Mouse (Mus musculus) lung, embryonic 15.5 days (tissue): Measurements from ENCODE around the gene Ddah1. TPM values are rescaled to one million over a fixed set of nuclear protein-coding genes. Genes with fewer than 3 reads are reported as not detected.
A peak's percentile ranks its signal among the peaks of the same experiment; 100 is the strongest.

Source experiments
- ATAC-seq: fragments of 200-750 bp; cut with Nextera tagmentation; 2 replicates; pipeline ENCODE4 v1.8.0; 2017; ENCODE audit warnings: moderate number of reproducible peaks, borderline replicate concordance; ENCODE audit not compliant: low FRiP score, low TSS enrichment; ENCODE audit errors: extremely low read depth
- H3K27ac ChIP-seq: fragments of 300-500 bp; sonication (generic); 2 replicates; pipeline ENCODE4 v1.5.1; 2015; ENCODE audit warnings: moderate library complexity, mild to moderate bottlenecking, inconsistent platforms
- H3K27me3 ChIP-seq: fragments of 300-500 bp; sonication (generic); 2 replicates; pipeline ENCODE4 v1.6.1; 2015; ENCODE audit warnings: inconsistent platforms
- H3K36me3 ChIP-seq: fragments of 300-500 bp; sonication (generic); 2 replicates; pipeline ENCODE4 v1.6.1; 2015; ENCODE audit warnings: inconsistent platforms
- H3K4me1 ChIP-seq: fragments of 300-500 bp; sonication (generic); 2 replicates; pipeline ENCODE4 v1.6.1; 2015; ENCODE audit warnings: inconsistent platforms
- H3K4me2 ChIP-seq: fragments of 300-500 bp; sonication (generic); 2 replicates; pipeline ENCODE4 v1.6.1; 2015; ENCODE audit warnings: inconsistent platforms, mild to moderate bottlenecking, moderate library complexity
- H3K4me3 ChIP-seq: fragments of 300-500 bp; sonication (generic); 2 replicates; pipeline ENCODE4 v1.5.1; 2015; ENCODE audit warnings: mild to moderate bottlenecking, inconsistent platforms
- H3K9ac ChIP-seq: fragments of 300-500 bp; sonication (generic); 2 replicates; pipeline ENCODE4 v1.6.1; 2015; ENCODE audit warnings: inconsistent platforms
- H3K9me3 ChIP-seq: fragments of 300-500 bp; sonication (generic); 2 replicates; pipeline ENCODE4 v1.6.1; 2016; ENCODE audit warnings: inconsistent platforms
- WGBS: fragments of 180-500 bp; shearing (Covaris S2); methylation state at CpG from one replicate; pipeline ENCODE4 v1.1.7; 2015; 5-methylcytosine and 5-hydroxymethylcytosine counted together
- polyA plus RNA-seq: library from polyadenylated mRNA; unstranded; fragments of >200 nt; fragmentation: Nextera tagmentation; extraction: Ambion mirVana; gene quantifications from 2 replicates; pipeline ENCODE4 v1.2.1, GENCODE M21; 2015

Gene Ddah1
- polyA plus RNA-seq, 1 experiment from 2014 or later = 27.7 TPM

DNA sequence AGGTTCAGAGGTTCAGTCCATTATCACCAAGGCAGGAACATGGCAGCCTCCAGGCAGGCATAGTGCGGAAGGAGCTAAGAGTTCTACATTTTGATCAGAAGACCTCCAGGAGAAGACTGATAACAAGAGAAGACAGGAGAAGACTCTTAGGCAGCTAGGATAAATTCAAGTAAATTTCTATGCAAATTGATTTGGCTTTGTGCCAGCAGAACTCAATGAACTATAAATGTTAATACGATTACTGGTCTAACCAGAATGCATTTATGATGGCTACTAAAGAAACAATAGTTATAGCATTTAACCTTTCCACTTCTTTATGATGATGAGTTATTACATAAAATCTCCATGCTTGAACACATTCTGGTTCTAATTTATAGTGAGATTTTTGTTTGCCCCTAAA lies 87.8 kb downstream of the Ddah1 start:
- Histone ChIP-seq H3K9ac (no peak overlapping the region), H3K27me3 (no peaks in the 10 kb centered on the region), H3K4me3 (no peak overlapping the region), H3K4me1 (no peaks in the 10 kb centered on the region), H3K9me3 (no peaks in the 10 kb centered on the region), H3K36me3 (no peaks in the 10 kb centered on the region), H3K27ac (no peak overlapping the region), H3K4me2 (no peak overlapping the region)
- WGBS = 85% methylated on average over 2 of the region's 2 CpGs
- ATAC-seq = no peak

DNA sequence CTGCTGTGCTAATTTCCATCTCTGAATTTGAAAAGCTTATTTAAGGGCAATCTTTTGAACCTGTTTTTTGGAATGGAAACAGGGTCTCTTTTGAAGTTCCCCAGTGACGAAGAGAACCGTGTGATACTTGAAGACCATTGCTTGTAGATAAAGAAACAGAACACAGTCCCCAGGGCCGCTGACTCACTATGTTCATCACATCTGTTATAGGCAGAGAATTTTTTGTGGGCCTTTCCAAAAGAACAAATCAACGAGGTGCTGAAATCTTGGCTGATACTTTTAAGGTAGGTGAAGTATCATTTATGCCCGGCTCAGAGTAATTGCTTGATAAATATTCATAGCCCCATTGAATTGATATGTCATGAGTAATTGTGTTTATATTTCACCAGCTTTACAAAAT lies 93.6 kb downstream of the Ddah1 start:
- 74% methylated on average over 5 of the region's 5 CpGs for WGBS
- no peaks in the 10 kb centered on the region for H3K9me3 ChIP-seq
- ATAC-seq = no peak

DNA sequence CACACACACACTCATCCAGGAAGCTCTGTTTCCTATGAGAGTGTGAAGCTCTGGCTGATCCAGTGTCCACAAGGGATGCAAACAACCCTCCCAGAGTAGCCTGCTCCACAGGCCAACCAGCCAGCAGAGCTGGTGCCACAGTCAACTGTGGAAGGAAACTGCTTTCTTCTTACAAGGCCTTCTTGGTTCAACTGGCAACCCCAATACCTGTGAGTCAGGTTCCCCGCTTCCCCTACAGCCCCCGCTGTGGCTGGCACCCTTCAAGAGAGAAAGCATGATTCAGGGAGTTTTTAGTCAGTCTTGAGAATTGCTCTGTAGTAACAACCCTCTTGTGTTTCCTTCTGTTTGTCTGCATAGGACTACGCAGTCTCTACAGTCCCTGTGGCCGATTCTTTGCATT lies 94.3 kb downstream of the Ddah1 start:
- 94% methylated on average over 4 of the region's 4 CpGs for WGBS
- no peak for ATAC-seq
- Histone ChIP-seq H3K4me3 (no peak overlapping the region), H3K9ac (no peak overlapping the region), H3K9me3 (no peaks in the 10 kb centered on the region), H3K4me2 (no peak overlapping the region), H3K27ac (no peak overlapping the region), H3K36me3 (no peaks in the 10 kb centered on the region), H3K4me1 (no peaks in the 10 kb centered on the region), H3K27me3 (no peaks in the 10 kb centered on the region)

More for the DNA sequence above, 93.6 kb downstream of the Ddah1 start:
- no peak overlapping the region for H3K27ac ChIP-seq
- H3K4me2 ChIP-seq = no peak overlapping the region
- no peak overlapping the region for H3K9ac ChIP-seq
- H3K4me3 ChIP-seq = no peak overlapping the region
- no peaks in the 10 kb centered on the region for H3K36me3 ChIP-seq
- no peaks in the 10 kb centered on the region for H3K4me1 ChIP-seq
- H3K27me3 ChIP-seq = no peaks in the 10 kb centered on the region

DNA sequence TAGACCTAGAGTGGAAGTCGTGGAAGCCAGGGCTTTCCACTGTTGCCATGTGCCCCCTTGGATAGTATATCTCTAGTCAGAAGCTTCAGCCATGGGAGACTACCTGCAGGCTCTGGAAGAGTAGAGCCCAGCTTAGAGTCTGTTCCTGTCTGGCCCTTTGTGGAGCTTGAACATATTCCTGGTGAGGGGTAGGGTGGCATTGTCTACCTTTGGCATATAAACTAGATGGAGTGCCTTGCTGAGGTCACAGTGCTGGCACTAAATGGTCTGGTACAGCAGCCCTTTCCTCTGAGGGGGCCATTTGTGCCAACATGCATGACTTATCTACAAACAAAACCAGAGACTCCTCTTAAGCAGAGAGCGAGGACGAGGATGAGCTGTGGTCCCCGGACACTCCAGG lies 95.2 kb downstream of the Ddah1 start:
- no peak for ATAC-seq
- Histone ChIP-seq H3K9ac (no peak overlapping the region), H3K4me2 (no peak overlapping the region), H3K4me3 (no peak overlapping the region), H3K27me3 (no peaks in the 10 kb centered on the region), H3K9me3 (no peaks in the 10 kb centered on the region), H3K4me1 (no peaks in the 10 kb centered on the region), H3K36me3 (no peaks in the 10 kb centered on the region), H3K27ac (no peak overlapping the region)
- WGBS = 86% methylated on average over 4 of the region's 4 CpGs

DNA sequence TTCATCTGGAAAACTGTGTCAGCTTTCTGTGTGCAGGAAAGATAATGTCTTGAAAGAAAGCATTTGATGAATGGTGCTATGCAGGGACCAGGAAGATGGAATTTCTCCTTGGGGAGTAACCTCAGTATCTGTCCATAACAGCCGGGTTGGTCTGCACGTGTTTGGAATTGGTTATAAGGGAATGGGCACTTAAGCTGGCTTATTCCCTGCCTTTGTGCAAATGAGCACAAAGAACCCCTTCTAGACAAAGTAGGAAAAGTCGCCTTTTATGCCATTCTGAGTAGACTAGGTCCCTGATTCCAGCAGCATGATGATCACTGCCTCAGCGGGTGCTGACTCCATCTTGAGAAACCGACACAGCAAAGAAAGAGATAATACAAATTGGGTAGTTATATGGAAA lies 96.0 kb downstream of the Ddah1 start:
- Histone ChIP-seq H3K36me3 (no peaks in the 10 kb centered on the region), H3K9ac (no peak overlapping the region), H3K4me3 (no peak overlapping the region), H3K9me3 (no peaks in the 10 kb centered on the region), H3K4me1 (no peaks in the 10 kb centered on the region), H3K27ac (no peak overlapping the region), H3K27me3 (no peaks in the 10 kb centered on the region), H3K4me2 (no peak overlapping the region)
- 70% methylated on average over 5 of the region's 5 CpGs for WGBS
- ATAC-seq = no peak

DNA sequence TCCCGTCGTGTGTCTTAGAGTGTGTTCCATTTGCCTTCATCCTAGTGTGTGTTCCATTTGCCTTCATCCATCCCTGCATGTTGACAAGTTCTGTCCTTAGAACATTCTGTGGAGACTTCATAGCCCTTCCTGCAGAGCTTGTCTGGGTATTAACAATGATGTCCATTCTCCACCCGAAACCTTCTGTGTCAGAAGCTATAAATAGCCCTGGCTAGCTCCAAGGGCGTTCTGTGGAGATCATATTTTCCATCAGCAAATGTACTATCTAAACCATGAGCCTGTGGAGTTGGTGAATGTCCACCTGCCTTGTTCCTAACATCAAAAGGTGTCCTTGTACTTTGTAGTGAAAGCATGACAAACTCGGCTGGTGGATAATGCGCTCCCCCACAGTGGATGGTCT lies 96.8 kb downstream of the Ddah1 start:
- Histone ChIP-seq H3K27me3 (no peaks in the 10 kb centered on the region), H3K9ac (no peak overlapping the region), H3K27ac (no peak overlapping the region), H3K9me3 (no peaks in the 10 kb centered on the region), H3K4me3 (no peak overlapping the region), H3K4me1 (no peaks in the 10 kb centered on the region), H3K4me2 (no peak overlapping the region), H3K36me3 (no peaks in the 10 kb centered on the region)
- ATAC-seq = no peak
- 88% methylated on average over 6 of the region's 6 CpGs for WGBS

DNA sequence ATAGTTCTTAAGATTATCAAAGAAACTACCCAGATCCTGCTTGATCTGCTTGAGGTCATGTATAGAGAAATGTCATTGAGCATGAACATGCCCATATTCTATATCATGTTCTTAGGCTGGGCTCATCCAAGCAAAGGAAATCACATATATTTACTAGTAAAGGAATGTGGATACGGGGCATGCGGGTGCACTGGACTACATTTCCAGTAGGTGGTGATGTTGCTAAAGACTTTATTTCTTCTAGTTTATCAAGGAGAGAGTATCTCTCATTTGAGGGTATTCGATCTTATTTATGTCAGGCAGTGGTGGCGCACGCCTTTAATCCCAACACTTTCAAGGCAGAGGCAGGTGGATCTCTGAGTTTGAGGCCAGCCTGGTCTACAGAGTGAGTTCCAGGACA lies 99.9 kb downstream of the Ddah1 start:
- Histone ChIP-seq H3K9ac (no peak overlapping the region), H3K27ac (no peak overlapping the region), H3K36me3 (no peaks in the 10 kb centered on the region), H3K4me2 (no peak overlapping the region), H3K4me1 (no peaks in the 10 kb centered on the region), H3K9me3 (no peaks in the 10 kb centered on the region), H3K27me3 (no peaks in the 10 kb centered on the region), H3K4me3 (no peak overlapping the region)
- 92% methylated on average over 5 of the region's 5 CpGs for WGBS
- ATAC-seq = no peak

DNA sequence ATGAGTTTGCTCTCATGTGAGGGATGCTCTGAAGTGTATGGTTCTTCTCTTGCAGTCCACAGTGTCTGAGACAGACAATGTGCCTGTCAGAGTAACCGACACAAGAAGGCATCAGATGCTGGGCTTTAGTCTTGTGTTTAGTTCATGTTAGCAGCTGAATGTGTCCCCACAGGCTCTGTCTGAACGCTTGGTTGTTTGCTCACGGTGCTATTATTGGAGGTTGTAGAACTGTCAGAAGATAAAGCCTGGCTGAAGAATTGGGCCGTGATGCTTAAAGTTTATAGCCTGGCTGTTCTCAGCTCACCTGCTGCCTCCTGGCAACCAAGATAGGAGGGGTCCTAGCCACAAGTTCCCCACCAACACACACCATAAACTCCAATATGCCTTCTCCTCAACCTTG lies 104.0 kb downstream of the Ddah1 start:
- Histone ChIP-seq H3K27me3 (no peaks in the 10 kb centered on the region), H3K9ac (no peak overlapping the region), H3K9me3 (no peaks in the 10 kb centered on the region), H3K27ac (no peak overlapping the region), H3K4me1 (peaks cover 10% of the 10 kb centered on the region; the same call in 1 of the 2 replicates), H3K36me3 (no peaks in the 10 kb centered on the region), H3K4me3 (no peak overlapping the region), H3K4me2 (no peak overlapping the region)
- WGBS = 72% methylated on average over 4 of the region's 4 CpGs
- no peak for ATAC-seq

DNA sequence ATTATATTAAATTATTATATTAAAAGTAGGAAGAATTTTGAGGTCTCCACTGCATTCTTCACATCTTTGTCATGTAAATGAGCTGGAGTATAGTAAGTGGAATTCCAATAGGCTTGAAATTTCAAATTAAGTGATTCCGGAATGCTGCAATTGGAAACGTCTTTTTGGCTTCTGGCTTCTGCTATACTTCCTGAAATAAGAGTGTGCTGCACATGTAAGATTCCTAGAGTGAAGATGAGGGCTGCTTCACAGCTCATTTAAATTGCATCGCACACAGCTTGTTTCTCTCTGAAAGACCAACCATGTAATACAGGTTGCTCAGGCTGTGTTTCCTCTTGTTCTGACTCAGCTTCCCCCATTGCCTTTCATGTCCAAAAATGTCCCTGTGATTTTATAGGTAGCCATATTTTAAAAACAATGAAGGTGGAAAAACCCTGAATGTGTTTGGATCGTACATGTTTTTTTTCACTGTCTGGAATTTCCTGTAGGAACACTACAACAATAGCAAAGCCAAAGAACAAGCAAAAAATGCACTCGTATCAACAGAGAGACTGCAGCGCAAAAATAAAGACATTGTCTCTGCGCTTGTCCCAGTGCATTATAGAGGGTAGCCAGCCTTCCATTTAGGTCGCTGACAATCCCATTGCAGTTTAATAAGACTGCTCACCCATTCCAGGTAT lies 105.7 kb downstream of the Ddah1 start:
- H3K27ac ChIP-seq = peak overlapping the region; percentile 75
- no peaks in the 10 kb centered on the region for H3K9me3 ChIP-seq
- WGBS = 65% methylated on average over 8 of the region's 8 CpGs
- no peak overlapping the region for H3K4me2 ChIP-seq
- no peak overlapping the region for H3K9ac ChIP-seq
- no peaks in the 10 kb centered on the region for H3K36me3 ChIP-seq
- H3K4me3 ChIP-seq = no peak overlapping the region
- no peak for ATAC-seq
- peaks cover 10% of the 10 kb centered on the region; the same call in 1 of the 2 replicates for H3K4me1 ChIP-seq
- no peaks in the 10 kb centered on the region for H3K27me3 ChIP-seq

DNA sequence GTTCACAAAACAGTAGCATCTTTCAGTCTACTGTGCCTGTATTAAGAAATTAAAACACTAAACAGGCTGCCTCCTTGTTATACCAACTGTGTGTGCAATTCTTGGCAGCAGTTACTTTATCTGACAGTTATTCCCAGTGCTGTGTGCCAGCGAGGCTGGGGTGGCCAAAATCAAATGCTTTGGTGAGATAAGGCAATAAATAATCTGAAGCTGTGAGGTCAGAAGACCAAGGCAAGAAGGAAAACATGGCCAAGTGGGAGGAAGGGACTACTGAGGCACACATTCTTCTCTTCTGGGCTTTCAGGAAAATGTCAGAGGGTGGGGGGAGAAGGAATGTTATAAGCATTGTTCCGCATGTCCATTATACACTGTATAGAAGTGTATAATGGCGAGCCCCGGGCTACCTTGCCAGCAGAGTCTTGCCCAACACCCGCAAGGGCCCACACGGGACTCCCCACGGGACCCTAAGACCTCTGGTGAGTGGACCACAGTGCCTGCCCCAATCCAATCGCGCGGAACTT lies 106.3 kb downstream of the Ddah1 start:
- no peaks in the 10 kb centered on the region for H3K9me3 ChIP-seq

DNA sequence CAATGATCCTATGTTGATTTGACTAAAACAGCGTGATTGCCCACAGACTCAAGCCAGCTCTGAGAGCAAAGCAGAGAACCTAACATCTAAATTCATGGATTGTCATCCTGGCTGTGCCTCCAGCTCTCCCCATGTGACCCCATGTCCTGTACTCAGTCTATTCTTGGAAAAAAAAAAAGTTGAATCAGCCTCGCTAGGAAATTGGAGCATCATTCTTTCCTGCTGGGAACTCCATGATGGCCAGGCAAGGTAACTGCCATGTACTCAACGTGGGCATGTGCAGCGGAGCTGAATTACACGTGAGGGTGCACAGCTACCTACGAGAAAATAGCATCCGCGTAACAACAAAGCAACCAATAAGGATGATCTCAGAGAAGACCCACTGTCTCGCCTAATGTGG lies 114.2 kb downstream of the Ddah1 start:
- Histone ChIP-seq H3K27ac (no peak overlapping the region), H3K9ac (no peak overlapping the region), H3K27me3 (no peaks in the 10 kb centered on the region), H3K4me3 (no peak overlapping the region), H3K4me2 (no peak overlapping the region), H3K4me1 (no peaks in the 10 kb centered on the region), H3K36me3 (no peaks in the 10 kb centered on the region), H3K9me3 (no peaks in the 10 kb centered on the region)
- no peak for ATAC-seq
- 91% methylated on average over 9 of the region's 9 CpGs for whole genome bisulfite sequencing

More for the DNA sequence above, 106.3 kb downstream of the Ddah1 start:
- Histone ChIP-seq H3K4me2 (no peak overlapping the region), H3K4me1 (peaks cover 10% of the 10 kb centered on the region; the same call in 1 of the 2 replicates), H3K9ac (no peak overlapping the region), H3K27me3 (no peaks in the 10 kb centered on the region), H3K36me3 (no peaks in the 10 kb centered on the region), H3K4me3 (no peak overlapping the region), H3K27ac (peak overlapping the region; percentile 75)
- WGBS = 70% methylated on average over 7 of the region's 10 CpGs
- no peak for ATAC-seq

DNA sequence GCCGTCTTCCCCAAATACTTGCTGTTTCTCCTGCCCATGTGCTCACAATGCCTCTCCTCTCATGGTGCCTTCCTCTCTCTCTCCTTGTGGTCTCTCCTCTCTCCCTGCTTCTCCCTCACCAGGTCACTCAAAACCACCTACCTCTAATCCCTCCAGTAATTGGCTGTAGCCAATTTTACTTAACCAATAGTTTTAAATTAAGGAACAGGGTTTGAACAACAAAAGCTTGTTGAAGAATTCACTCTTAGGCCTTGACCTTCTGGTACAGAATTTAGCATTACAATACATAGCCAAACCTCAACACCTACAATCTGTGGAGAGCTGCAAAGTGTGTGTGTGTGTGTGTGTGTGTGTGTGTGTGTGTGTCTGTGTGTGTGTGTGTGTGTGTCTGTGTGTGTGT lies 114.8 kb downstream of the Ddah1 start:
- no peaks in the 10 kb centered on the region for H3K27me3 ChIP-seq
- 86% methylated on average over 1 of the region's 1 CpGs for WGBS

More for the DNA sequence above, 114.8 kb downstream of the Ddah1 start:
- H3K36me3 ChIP-seq = no peaks in the 10 kb centered on the region
- H3K4me3 ChIP-seq = no peak overlapping the region
- no peaks in the 10 kb centered on the region for H3K4me1 ChIP-seq
- H3K27ac ChIP-seq = no peak overlapping the region
- H3K9me3 ChIP-seq = no peaks in the 10 kb centered on the region
- H3K9ac ChIP-seq = no peak overlapping the region
- no peak overlapping the region for H3K4me2 ChIP-seq
- ATAC-seq = no peak
